Mouse (Mus musculus): ENCODE measurements around the gene Kcnd2.
A peak's percentile ranks its signal among the peaks of the same experiment; 100 is the strongest.
"Not testable (repeated sequence)": the region's sequence is repeated elsewhere in the genome, so short reads cannot be mapped to it uniquely, and the experiment has no call there.

Kcnd2 gene

DNA sequence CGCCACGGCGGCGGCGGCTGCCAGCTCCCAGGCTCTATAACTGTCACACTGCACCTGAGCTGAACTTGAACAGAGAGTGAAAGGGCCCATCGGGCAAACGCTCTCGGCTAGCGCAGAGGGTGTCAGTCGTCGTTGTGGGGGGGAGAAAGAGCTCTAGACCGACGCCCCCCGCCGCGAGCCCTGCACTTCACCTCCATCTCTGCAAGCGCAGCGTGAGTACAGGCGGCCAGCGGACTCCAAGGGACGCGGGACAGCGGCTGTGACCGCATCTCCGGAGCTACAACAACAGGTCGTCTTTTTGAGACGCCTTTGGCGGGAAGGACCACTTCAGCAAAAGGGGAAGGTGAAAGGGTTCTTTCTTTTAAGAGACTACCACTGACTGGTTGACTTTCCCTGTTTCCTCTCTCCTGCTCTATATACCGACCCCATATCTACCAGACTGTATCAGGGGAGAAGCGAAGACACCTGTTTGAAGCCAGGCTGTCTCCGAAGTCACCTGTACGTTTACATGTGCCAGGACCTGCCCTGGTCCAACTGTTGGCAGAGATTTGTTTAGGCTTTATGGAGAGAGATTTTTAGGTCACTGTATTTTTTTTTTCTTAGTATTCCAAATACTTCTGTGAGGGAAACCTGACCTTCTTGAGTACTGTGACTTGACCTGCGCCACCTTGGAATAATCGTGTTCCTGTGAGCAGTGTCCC is at the start of gene Kcnd2:
TSS of gene Kcnd2 (plus strand) at position 13 of the 701 bp plus-strand sequence.
- DNase-seq (ENCODE audit: inconsistent age in 2 of 2, low spot score in 1 of 2), result no peak

GRCm38 (mm10) chr6:21166611-21167010 is 48.7 kb upstream of the Kcnd2 start:
- DNase-seq (ENCODE audit: inconsistent age in 2 of 2, low spot score in 1 of 2), result no peak

DNA sequence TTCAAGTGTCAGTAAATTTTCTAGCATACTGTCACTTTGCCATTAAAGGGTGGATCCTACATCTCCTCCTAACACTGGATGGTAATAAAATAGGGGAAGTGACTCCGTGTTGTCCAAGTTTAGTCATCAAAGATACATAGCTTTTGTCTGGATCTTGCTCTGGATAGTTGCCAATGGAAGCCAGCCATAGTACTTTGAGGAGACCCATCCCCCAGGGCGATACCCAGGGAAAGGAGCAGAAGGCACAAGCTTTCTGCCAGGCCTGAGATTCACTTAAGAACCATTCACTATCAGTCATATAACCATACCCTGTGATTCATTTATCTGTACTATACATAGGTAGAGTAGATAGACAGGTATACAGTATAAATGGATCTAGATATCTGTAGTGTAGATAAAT is 20.0 kb upstream of the Kcnd2 start:
- no peak for DNase-seq (ENCODE audit: inconsistent age in 2 of 2, low spot score in 1 of 2)

GRCm38 (mm10) chr6:21213865-21214672 is 1.2 kb upstream of the Kcnd2 start:
- peak; percentile 64 to 93 for DNase-seq (ENCODE audit: inconsistent age in 2 of 2, low spot score in 1 of 2)

GRCm38 (mm10) chr6:21214673-21215490 is 421 bp upstream of the Kcnd2 start:
- DNase-seq (ENCODE audit: inconsistent age in 2 of 2, low spot score in 1 of 2), result peak; percentile 56 to 89

- DNase-seq (ENCODE audit: inconsistent age in 2 of 2, low spot score in 1 of 2), result no peak
Measured at GRCm38 (mm10) chr6:21216206-21217020, 1.1 kb downstream of the Kcnd2 start.

DNA sequence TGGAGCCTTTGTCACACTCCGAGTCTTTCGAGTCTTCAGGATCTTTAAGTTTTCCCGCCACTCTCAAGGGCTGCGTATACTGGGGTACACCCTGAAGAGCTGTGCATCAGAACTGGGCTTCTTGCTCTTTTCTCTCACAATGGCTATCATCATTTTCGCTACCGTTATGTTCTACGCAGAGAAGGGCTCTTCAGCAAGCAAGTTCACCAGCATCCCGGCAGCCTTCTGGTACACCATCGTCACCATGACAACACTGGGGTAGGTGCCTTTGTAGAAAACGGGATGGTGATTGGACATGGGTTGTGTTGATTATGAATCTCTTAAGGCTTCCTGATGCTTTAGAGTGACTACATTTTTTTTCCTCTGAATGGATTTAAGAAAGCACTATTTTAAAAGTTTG is 1.9 kb downstream of the Kcnd2 start:
- DNase-seq (ENCODE audit: inconsistent age in 2 of 2, low spot score in 1 of 2), result no peak

- DNase-seq (ENCODE audit: inconsistent age in 2 of 2, low spot score in 1 of 2), result no peak
Measured at GRCm38 (mm10) chr6:21226124-21226523, 10.8 kb downstream of the Kcnd2 start.

GRCm38 (mm10) chr6:21259031-21259430 is 43.7 kb downstream of the Kcnd2 start:
- DNase-seq (ENCODE audit: inconsistent age in 2 of 2, low spot score in 1 of 2), result peak in 1 of 2 experiments; percentile 28

DNA sequence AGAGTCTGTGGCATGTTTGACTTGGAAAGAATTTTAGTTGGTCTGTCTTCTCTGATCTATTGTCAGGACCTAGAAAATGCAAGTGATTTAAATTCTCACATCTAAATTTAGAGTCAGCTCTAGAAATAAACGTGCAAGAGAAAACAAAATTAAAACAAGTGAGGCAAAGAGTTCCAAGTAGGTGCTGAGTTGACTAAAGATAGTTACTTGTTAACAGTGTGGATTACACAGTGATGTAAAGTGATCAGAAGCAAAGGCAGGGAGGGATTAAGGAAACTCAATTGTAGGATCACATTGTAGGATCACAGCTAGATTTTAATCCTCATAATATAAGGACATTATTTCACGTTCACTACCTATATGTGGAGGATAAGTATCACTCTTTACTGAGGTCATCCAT is 52.6 kb downstream of the Kcnd2 start:
- no peak for DNase-seq (ENCODE audit: inconsistent age in 2 of 2, low spot score in 1 of 2)

GRCm38 (mm10) chr6:21277343-21277933 is 62.1 kb downstream of the Kcnd2 start:
- no peak for DNase-seq (ENCODE audit: inconsistent age in 2 of 2, low spot score in 1 of 2)

GRCm38 (mm10) chr6:21304943-21305342 is 89.6 kb downstream of the Kcnd2 start:
- DNase-seq (ENCODE audit: inconsistent age in 2 of 2, low spot score in 1 of 2), result no peak

DNA sequence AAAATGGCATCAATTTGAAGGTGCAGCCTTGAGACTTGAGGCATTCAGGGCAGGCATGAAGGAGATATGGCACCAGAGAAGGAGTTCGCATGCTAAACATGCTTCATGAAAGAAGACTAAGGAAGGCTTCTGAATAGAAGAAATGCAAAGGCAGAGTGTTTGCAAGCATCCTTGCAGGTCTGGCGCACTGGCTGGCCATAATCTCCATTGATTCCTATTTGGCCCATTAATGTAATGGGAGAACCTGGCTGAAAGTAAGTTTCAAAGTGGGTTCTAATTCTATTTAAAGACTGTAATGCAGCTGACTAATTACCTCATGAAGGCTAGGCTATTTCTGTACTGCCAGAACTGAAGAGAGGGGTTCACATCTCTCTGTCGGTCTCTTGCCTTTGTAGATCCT is 94.9 kb downstream of the Kcnd2 start:
- no peak for DNase-seq (ENCODE audit: inconsistent age in 2 of 2, low spot score in 1 of 2)

- DNase-seq (ENCODE audit: inconsistent age in 2 of 2, low spot score in 1 of 2), result no peak
Measured at GRCm38 (mm10) chr6:21321407-21321806, 106.1 kb downstream of the Kcnd2 start.

GRCm38 (mm10) chr6:21322211-21322610 is 106.9 kb downstream of the Kcnd2 start:
- no peak for DNase-seq (ENCODE audit: inconsistent age in 2 of 2, low spot score in 1 of 2)

DNA sequence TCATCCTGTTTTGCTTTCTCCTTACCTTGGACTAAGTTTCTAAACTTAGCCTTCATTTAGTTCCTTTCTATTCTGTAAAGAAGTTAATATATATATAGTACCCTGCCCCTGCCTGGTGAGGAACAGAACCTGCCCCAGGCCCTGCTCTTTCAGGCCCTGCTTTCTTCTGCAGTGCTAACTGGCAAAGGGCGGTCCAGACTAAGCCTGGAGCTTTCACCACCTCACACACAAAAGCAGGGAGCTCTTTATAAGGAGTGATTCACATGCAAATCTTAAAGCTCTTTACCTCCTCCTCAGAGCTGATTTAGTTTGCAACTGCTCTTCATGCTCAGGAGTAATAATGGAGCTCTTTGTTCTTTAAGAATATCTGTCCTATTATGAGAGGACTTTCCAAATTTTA is 109.9 kb downstream of the Kcnd2 start:
- no peak for DNase-seq (ENCODE audit: inconsistent age in 2 of 2, low spot score in 1 of 2)

DNA sequence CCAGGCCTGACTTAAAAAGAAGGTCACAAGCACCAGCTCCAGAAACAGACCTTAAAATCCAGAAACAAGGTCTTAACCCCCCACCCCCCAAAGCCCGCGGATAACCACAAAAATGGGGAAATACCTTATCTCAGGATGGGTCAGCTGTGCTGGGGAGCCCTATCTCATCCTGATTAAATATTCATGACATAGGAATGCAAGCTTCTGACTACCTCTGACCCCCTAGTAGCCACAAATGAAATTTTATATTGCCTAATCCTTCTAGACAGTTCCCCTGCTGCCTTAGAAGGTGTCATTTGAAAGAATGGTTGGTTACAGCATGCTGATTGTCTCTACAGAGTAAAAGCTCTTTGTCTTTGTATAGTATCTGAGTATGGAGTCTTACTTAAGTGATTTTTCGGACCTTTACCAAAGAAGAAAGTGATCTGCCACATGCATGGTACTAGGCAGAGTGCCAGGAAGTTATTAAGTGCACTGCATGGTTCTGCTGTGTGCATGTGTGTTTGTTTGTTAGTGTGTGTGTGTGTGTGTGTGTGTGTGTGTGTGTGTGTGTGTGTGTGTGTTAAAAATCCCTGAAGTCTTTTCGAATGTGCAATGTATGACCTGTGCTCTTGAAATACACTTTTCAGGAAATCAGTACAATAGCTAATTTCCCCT is 111.9 kb downstream of the Kcnd2 start:
- no peak for DNase-seq (ENCODE audit: inconsistent age in 2 of 2, low spot score in 1 of 2)

- not testable (repeated sequence) for DNase-seq (ENCODE audit: inconsistent age in 2 of 2, low spot score in 1 of 2)
Measured at GRCm38 (mm10) chr6:21385298-21385697, 170.0 kb downstream of the Kcnd2 start.

DNA sequence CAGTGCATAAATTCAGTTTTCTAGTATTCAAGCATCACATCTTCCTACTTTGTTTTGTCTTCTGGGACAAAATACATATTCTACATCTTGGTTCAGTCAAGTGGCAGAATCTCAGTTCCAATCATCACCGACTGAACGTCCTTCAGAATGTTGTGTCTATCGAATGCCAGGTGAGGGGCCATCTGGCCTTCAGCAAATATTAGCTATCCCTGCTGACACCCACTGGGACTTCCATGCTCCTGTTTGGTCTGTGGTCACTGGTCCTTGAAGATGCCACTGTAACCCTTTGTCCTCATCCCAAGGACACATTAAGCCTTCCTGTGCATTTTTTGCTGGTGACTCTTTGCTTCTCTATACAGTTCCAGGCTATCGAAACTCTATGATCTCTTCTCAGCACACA is 176.5 kb downstream of the Kcnd2 start:
- no peak for DNase-seq (ENCODE audit: inconsistent age in 2 of 2, low spot score in 1 of 2)

GRCm38 (mm10) chr6:21413656-21414055 is 198.4 kb downstream of the Kcnd2 start:
- DNase-seq (ENCODE audit: inconsistent age in 2 of 2, low spot score in 1 of 2), result no peak
